In the genomic region with DNA sequence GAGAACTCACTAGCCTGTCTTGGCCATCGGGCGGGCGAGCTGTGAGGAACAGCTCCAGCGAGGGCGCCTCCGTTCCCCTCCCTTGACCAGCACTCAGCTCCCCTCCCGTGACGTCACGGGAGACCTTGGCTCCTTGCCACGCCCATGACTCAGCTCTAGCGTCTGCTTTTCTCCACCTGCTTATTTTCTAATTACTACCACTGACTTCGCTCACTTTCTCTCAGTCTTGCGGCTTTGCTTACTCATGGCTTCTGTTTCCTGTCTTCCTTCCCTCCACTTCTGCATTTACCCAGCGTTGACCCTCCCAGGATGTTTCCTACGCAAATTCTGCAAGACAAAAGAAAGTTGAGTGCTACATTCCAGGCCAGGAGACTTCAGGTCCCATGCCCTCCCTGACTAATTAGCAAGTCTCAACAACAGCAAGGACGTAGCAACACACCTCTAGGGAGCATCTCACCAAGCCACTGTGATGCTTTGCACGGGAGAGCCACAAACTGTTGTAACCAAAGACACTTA, we compare ENCODE assay signal across 8 mouse cellular contexts. TPM values are rescaled to one million over a fixed set of nuclear protein-coding genes. Genes with fewer than 3 reads are reported as not detected.
A peak's percentile ranks its signal among the peaks of the same experiment; 100 is the strongest.
DNase-seq lines count a peak whose midpoint lies in the region; ATAC-seq lines count a peak whose summit lies in the region.

No protein-coding gene starts in this region.

- peak; percentile 94 for DNase-seq in Muller cell, postnatal 12 days (ENCODE audit: inconsistent ontology term)
- peak; percentile 65 for DNase-seq in c-Kit-positive CD71-positive TER-119-negative erythroid progenitor cells, embryonic 14.5 days (ENCODE audit: low read depth)
- DNase-seq in heart, postnatal 36 days = peak; percentile 74 to 79
- DNase-seq in large intestine, adult 2 months (ENCODE audit: low read depth, low spot score) = peak; percentile 75
- DNase-seq in right cerebral cortex, postnatal 14 days = peak; percentile 48
- DNase-seq in yolk sac, embryonic 10.5 days (ENCODE audit: low spot score) = peak; percentile 78

- ATAC-seq in forebrain, embryonic 12.5 days (ENCODE audit: low FRiP score) = peak; percentile 58; the same call in 1 of the 2 replicates
- ATAC-seq in megakaryocyte-erythroid progenitor cell, adult 5-6 weeks (replicated peaks; ENCODE audit: low FRiP score, low TSS enrichment, poor library complexity, severe bottlenecking) = peak; percentile 75

- intact Hi-C loops in heart, postnatal 36 days (cut with DNase I) = no loop called here

- peak overlapping the region; percentile 45 for H3K4me2 ChIP-seq in forebrain, embryonic 12.5 days

- no peak overlapping the region for H3K9ac ChIP-seq in forebrain, embryonic 12.5 days

- WGBS in forebrain, embryonic 12.5 days = 5% methylated on average over 17 of the region's 17 CpGs
- 2% methylated on average over 17 of the region's 17 CpGs for WGBS in large intestine, adult 2 months

- 0 out of 2 replicates have a peak overlapping the region, but pooled peaks have one; percentile 1 for H3K4me3 ChIP-seq in forebrain, embryonic 12.5 days (replicated peaks)

- peaks cover 8% of the 10 kb centered on the region for H3K4me1 ChIP-seq in forebrain, embryonic 12.5 days

- H3K9me3 ChIP-seq in forebrain, embryonic 12.5 days = no peaks in the 10 kb centered on the region

- H3K36me3 ChIP-seq in forebrain, embryonic 12.5 days (replicated peaks) = no peaks in the 10 kb centered on the region

- no peak overlapping the region for H3K27ac ChIP-seq in forebrain, embryonic 12.5 days

- H3K27me3 ChIP-seq in forebrain, embryonic 12.5 days = 0 out of 2 replicates have a peak, but pooled peaks cover 6% of the 10 kb centered on the region

RNA-seq across cellular contexts. Expression of gene Kras, which starts 26.3 kb away (rescaled TPM):
- polyA plus RNA-seq in forebrain, embryonic 12.5 days (2016; fragmentation: Nextera tagmentation; extraction: Ambion mirVana) = 134 and 139 TPM in 2 replicates
- 10 to 100 TPM; 29.2 to 32.5 TPM for total RNA-seq in heart, postnatal 36 days (2021)
- polyA plus RNA-seq in large intestine, adult 2 months (2012; rRNA removed) = 35.9 and 36.2 TPM in 2 replicates
- total RNA-seq in megakaryocyte-erythroid progenitor cell, adult 5-6 weeks (2014; fragmentation: Nextera tagmentation) = 29.6 and 36.8 TPM in 2 replicates
- total RNA-seq in megakaryocyte-erythroid progenitor cell, adult 5-6 weeks (2017) = 27.7 and 28.0 TPM in 2 replicates
